Mouse (Mus musculus) MEL (cell line): ENCODE measurements around the gene Dnajc5. TPM values are rescaled to one million over a fixed set of nuclear protein-coding genes. Genes with fewer than 3 reads are reported as not detected.

Source experiments
- DNase-seq: peaks from one replicate; pipeline ENCODE4 v3.0.0; 2011; ENCODE audit warnings: low read depth, low spot score
- H3K27ac ChIP-seq: 2 replicates; pipeline ENCODE4 v1.5.1; 2012; ENCODE audit warnings: low read depth, mild to moderate bottlenecking, control low read depth, low read length, moderate library complexity; ENCODE audit not compliant: control insufficient read depth
- H3K27me3 ChIP-seq, 2 experiments: fragments of 150-350 bp in 1 of 2; sonication (generic) in 1 of 2; 2 replicates each; pipeline ENCODE4 v1.6.1; 2012; ENCODE audit warnings: low read length in 2 of 2, mild to moderate bottlenecking in 2 of 2, improper control_type of control experiment in 1 of 2, moderate library complexity in 1 of 2; ENCODE audit not compliant: insufficient read depth in 2 of 2, control insufficient read depth in 1 of 2
- H3K36me3 ChIP-seq, 2 experiments: 2 replicates each; pipeline ENCODE4 v1.6.1; 2012 to 2014; ENCODE audit warnings: low read length in 2 of 2, improper control_type of control experiment in 1 of 2, inconsistent platforms in 1 of 2, mild to moderate bottlenecking in 1 of 2; ENCODE audit not compliant: insufficient read depth in 2 of 2, control insufficient read depth in 1 of 2
- H3K4me1 ChIP-seq, 2 experiments: fragments of 150-350 bp in 1 of 2; sonication (generic) in 1 of 2; 2 replicates each; pipeline ENCODE4 v1.6.1; 2012; ENCODE audit warnings: low read length in 2 of 2, improper control_type of control experiment in 1 of 2, mild to moderate bottlenecking in 1 of 2; ENCODE audit not compliant: insufficient read depth in 2 of 2, control insufficient read depth in 1 of 2
- H3K4me3 ChIP-seq, 2 experiments: fragments of 150-350 bp in 1 of 2; sonication (generic) in 1 of 2; 2 replicates each; pipeline ENCODE4 v1.5.1; 2012; ENCODE audit warnings: low read depth in 2 of 2, low read length in 2 of 2, mild to moderate bottlenecking in 2 of 2, moderate library complexity in 2 of 2, control low read depth in 1 of 2, improper control_type of control experiment in 1 of 2; ENCODE audit not compliant: control insufficient read depth in 1 of 2, insufficient read depth in 1 of 2
- H3K79me2 ChIP-seq: 2 replicates; pipeline ENCODE4 v1.6.1; 2012; ENCODE audit warnings: mild to moderate bottlenecking, low read length, moderate library complexity; ENCODE audit not compliant: control insufficient read depth, poor library complexity, insufficient read depth
- H3K9ac ChIP-seq: 2 replicates; pipeline ENCODE4 v1.6.1; 2012; ENCODE audit warnings: low read depth, mild to moderate bottlenecking, control low read depth, low read length, moderate library complexity; ENCODE audit not compliant: control insufficient read depth, poor library complexity, severe bottlenecking
- H3K9me3 ChIP-seq: fragments of 150-350 bp; sonication (generic); replicated peaks from 2 replicates; pipeline ENCODE4 v1.6.1; 2012; ENCODE audit warnings: mild to moderate bottlenecking, low read length, improper control_type of control experiment, moderate library complexity; ENCODE audit not compliant: insufficient read depth
- CTCF ChIP-seq, 3 experiments: IDR thresholded peaks in 2 of 3; conservative IDR thresholded peaks in 1 of 3; 2 replicates each; pipeline ENCODE4 v1.5.1; 2011 to 2012; ENCODE audit warnings: low read length in 3 of 3, low read depth in 2 of 3, mild to moderate bottlenecking in 2 of 3, improper control_type of control experiment in 1 of 3, inconsistent platforms in 1 of 3, mixed read lengths in 1 of 3, moderate library complexity in 1 of 3; ENCODE audit not compliant: control insufficient read depth in 1 of 3, insufficient read depth in 1 of 3, poor library complexity in 1 of 3, severe bottlenecking in 1 of 3
- ELF1 ChIP-seq: IDR thresholded peaks from 2 replicates; pipeline ENCODE4 v1.6.1; 2014; ENCODE audit warnings: low read depth, mild to moderate bottlenecking, inconsistent platforms, low read length, improper control_type of control experiment, moderate library complexity
- JUND ChIP-seq: IDR thresholded peaks from 2 replicates; pipeline ENCODE4 v1.6.1; 2011; ENCODE audit warnings: low read depth, mild to moderate bottlenecking, improper control_type of control experiment, low read length
- MAFK ChIP-seq: IDR thresholded peaks from 2 replicates; pipeline ENCODE4 v1.6.1; 2011; ENCODE audit warnings: low read depth, mild to moderate bottlenecking, low read length, improper control_type of control experiment, borderline replicate concordance
- MAX ChIP-seq: IDR thresholded peaks from 2 replicates; pipeline ENCODE4 v1.6.1; 2011; ENCODE audit warnings: low read length, improper control_type of control experiment
- MEF2A ChIP-seq: IDR thresholded peaks from 2 replicates; pipeline ENCODE4 v1.6.1; 2014; ENCODE audit warnings: low read depth, mild to moderate bottlenecking, inconsistent platforms, low read length, improper control_type of control experiment; ENCODE audit not compliant: poor library complexity, insufficient replicate concordance, severe bottlenecking; ENCODE audit errors: extremely low read depth
- MXI1 ChIP-seq: IDR thresholded peaks from 2 replicates; pipeline ENCODE4 v1.6.1; 2011; ENCODE audit warnings: mild to moderate bottlenecking, low read depth, low read length, improper control_type of control experiment
- MYC ChIP-seq: IDR thresholded peaks from 2 replicates; pipeline ENCODE4 v1.6.1; 2011; ENCODE audit warnings: low read depth, mild to moderate bottlenecking, low read length, improper control_type of control experiment, moderate library complexity
- RAD21 ChIP-seq: IDR thresholded peaks from 2 replicates; pipeline ENCODE4 v1.6.1; 2011; ENCODE audit warnings: mild to moderate bottlenecking, low read depth, low read length, improper control_type of control experiment
- RCOR1 ChIP-seq: IDR thresholded peaks from 2 replicates; pipeline ENCODE4 v1.6.1; 2012; ENCODE audit warnings: low read depth, mild to moderate bottlenecking, inconsistent platforms, low read length, improper control_type of control experiment
- SMC3 ChIP-seq: IDR thresholded peaks from 2 replicates; pipeline ENCODE4 v1.6.1; 2011; ENCODE audit warnings: low read depth, low read length, improper control_type of control experiment
- TAL1 ChIP-seq: IDR thresholded peaks from 2 replicates; pipeline ENCODE4 v1.6.1; 2012; ENCODE audit warnings: mild to moderate bottlenecking, inconsistent platforms, low read length, moderate library complexity, mixed read lengths
- TBP ChIP-seq: IDR thresholded peaks from 2 replicates; pipeline ENCODE4 v1.8.0; 2011; ENCODE audit warnings: low read depth, low read length, improper control_type of control experiment
- ZC3H11A ChIP-seq: IDR thresholded peaks from 2 replicates; pipeline ENCODE4 v1.6.1; 2012; ENCODE audit warnings: low read depth, mild to moderate bottlenecking, inconsistent platforms, low read length, improper control_type of control experiment
- polyA plus RNA-seq, 2 experiments: library from polyadenylated mRNA; stranded (reverse) in 1 of 2; unstranded in 1 of 2; fragments of >175 nt in 1 of 2; fragments of >200 nt in 1 of 2; gene quantifications; 2 replicates each; pipeline versions ENCODE4 v1.2.1 to v1.2.4; 2012; ENCODE audit warnings: low replicate concordance in 2 of 2, low read depth in 1 of 2; ENCODE audit not compliant: insufficient read length in 2 of 2, insufficient read depth in 1 of 2, missing spikeins in 1 of 2
- total RNA-seq: library from RNA; depleted of rRNA; stranded (reverse); fragments of 300-350 nt; gene quantifications from 2 replicates; pipeline ENCODE4 v1.2.3, GENCODE M21; 2012

Dnajc5 gene
- total and polyA plus RNA-seq, 3 experiments, result 51.9 to 338 (median 57.9) TPM

DNA sequence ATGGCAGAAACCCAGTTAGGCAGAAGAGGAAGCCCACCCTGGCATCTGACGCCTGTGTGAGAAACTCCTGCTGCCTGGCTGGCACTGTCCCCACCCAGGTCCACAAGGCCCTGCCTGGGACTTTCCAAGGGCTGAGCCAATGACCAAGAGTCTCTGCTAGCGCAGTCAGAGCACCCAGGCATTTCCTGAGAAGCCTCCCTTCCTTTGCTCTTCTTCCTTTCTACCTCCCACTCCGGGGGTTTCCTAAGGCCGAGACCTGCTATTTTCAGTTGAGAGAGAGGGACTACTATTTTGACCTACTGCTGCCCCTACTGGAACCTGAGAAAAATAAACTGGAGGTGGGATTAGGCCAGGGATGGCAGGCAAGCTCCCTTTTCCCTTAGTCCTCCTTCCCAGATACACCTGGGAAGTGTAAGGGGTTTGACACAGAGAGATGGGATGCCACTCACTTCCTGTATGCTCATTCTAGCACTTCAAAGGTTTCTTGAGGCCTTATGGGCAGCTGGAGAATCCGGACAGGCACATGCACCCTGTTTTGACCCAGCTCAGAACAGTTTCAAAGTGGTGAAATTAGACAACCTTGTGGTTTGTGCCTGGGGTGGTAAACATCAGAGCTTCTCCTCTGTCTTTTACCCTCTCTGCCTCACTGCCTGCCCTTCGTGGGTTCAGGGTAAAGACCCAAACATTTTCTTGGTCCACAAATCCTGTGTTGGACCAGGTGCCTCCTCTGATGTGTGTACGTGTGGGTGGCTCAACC is 36.5 kb upstream of the Dnajc5 start:
- Histone ChIP-seq H3K79me2 (no peaks in the 10 kb centered on the region), H3K27me3 (peaks cover 14 to 35% of the 10 kb centered on the region in 2 experiments), H3K36me3 (peaks cover 0 to 3% of the 10 kb centered on the region in 2 experiments; a peak in 2 of 4 replicates), H3K4me3 (peak overlapping the region; percentile 31 to 36; a peak in 3 of 4 replicates), H3K9ac (peak overlapping the region; percentile 44; the same call in 1 of the 2 replicates), H3K4me1 (peaks cover 0 to 3% of the 10 kb centered on the region in 2 experiments; a peak in 1 of 4 replicates), H3K27ac (no peak overlapping the region), H3K9me3 (no peaks in the 10 kb centered on the region)
- no peak for TF ChIP-seq JUND
- TF ChIP-seq CTCF (IDR thresholded peaks at IDR 0.05 in 2 of 3, conservative IDR thresholded peaks at IDR 0.05 in 1 of 3; ENCODE audit: control insufficient read depth in 1 of 3, insufficient read depth in 1 of 3, low read depth in 2 of 3, low read length in 3 of 3, poor library complexity in 1 of 3, severe bottlenecking in 1 of 3), result peak in 2 of 3 experiments; percentile 24 to 33; a peak in 3 of 6 replicates
- peak; percentile 7 for TF ChIP-seq RAD21
- 0 out of 2 replicates have a peak, but pooled peaks have one; percentile 7 for TF ChIP-seq SMC3
- DNase-seq, result peak; percentile 56

DNA sequence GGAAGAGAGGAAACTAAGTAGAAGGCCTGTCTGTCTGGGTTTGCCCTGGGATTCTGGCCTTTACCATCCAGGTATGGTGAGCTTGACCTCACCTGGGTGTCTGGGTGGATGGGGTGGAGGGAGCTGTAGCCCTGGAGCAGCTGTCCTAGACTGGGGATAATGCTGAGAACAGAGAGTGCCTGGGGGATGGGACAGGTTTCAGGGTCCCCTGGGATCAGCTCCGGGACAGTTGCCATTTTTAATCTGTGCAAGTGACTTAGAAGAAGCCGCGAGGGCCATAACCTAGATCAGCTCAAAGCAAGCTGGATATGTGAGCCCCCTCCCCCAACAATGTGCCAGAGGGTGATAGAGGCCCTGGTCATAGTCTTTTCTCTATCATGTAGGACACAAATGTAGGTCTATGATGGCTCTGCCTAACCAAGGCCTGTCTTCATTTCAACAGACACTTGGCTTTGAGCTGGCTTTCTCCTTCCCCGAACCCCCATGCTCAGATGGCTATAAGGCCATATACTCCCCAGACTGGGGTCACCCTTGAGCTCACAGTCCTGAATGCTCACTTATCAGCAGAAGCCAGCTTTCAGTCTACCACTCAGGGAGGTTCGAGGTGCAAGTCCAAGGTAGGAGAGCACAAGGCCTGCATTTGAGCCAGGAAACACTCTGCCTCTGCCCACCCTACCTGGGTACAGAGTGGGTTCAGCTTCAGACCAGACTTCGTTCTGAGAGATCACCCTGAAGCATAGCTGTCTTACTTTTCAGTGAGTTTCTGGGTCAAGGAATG is 35.6 kb upstream of the Dnajc5 start:
- no peak overlapping the region for H3K4me3 ChIP-seq
- no peaks in the 10 kb centered on the region for H3K79me2 ChIP-seq
- peaks cover 16 to 36% of the 10 kb centered on the region in 2 experiments for H3K27me3 ChIP-seq
- peaks cover 0 to 3% of the 10 kb centered on the region in 2 experiments; a peak in 1 of 4 replicates for H3K4me1 ChIP-seq
- no peak for TF ChIP-seq RCOR1
- TF ChIP-seq MAFK, result no peak
- no peak for TF ChIP-seq MYC
- TF ChIP-seq TAL1, result no peak
- no peak for TF ChIP-seq MAX
- no peak for TF ChIP-seq MEF2A
- no peak for TF ChIP-seq MXI1
- TF ChIP-seq TBP, result no peak
- TF ChIP-seq RAD21, result no peak
- no peak for TF ChIP-seq ELF1
- no peak for TF ChIP-seq ZC3H11A
- H3K9me3 ChIP-seq, result no peaks in the 10 kb centered on the region
- no peak overlapping the region for H3K9ac ChIP-seq
- H3K36me3 ChIP-seq, result peaks cover 0 to 3% of the 10 kb centered on the region in 2 experiments; a peak in 2 of 4 replicates
- no peak overlapping the region for H3K27ac ChIP-seq
- DNase-seq, result no peak
